Mouse (Mus musculus): ENCODE results near the gene Kirrel3. TPM values are rescaled to one million over a fixed set of nuclear protein-coding genes. Genes with fewer than 3 reads are reported as not detected.
A peak's percentile ranks its signal among the peaks of the same experiment; 100 is the strongest.

The Kirrel3 gene
- polyA plus RNA-seq, 1 experiment from 2014 or later: 6.0 TPM

DNA sequence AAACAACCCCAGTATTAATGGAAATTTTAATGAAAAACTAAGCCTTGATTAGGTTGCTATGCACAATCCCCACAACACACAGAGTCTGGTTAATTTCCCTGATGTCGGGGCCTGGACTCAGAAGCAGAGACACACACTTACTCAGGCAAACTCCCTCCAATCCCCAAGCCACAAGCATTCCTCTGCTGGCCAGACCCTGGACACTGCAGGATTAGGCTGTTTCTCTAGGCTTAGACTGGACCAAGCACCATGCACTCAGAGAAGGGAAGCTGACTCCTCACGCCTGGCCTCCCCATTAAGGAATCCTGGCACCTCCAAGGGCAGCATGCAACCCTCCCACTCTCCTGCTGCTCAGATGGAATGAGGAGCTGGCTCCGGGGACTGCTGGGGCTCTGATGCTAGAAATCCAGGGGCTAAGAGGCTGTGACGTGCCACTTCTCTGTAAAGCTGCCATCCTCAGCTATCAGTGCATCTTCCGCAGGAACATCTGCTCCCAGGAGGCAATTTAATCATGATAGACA, 324.4 kb downstream of the Kirrel3 start:
- H3K27ac ChIP-seq (ENCODE audit: low read depth, low read length): no peak overlapping the region
- no peak overlapping the region for H3K9ac ChIP-seq (ENCODE audit: low read length)
- WGBS: 76% methylated on average over 5 of the region's 5 CpGs
- H3K4me2 ChIP-seq: no peak overlapping the region
- peak; percentile 23 for DNase-seq (ENCODE audit: low spot score, missing footprints)
- no peaks in the 10 kb centered on the region for H3K4me1 ChIP-seq (ENCODE audit: control insufficient read depth, insufficient read depth, low read length)
- no peaks in the 10 kb centered on the region for H3K27me3 ChIP-seq (ENCODE audit: control insufficient read depth, insufficient read depth, low read length)
- no peaks in the 10 kb centered on the region for H3K9me3 ChIP-seq (ENCODE audit: control insufficient read depth, low read length)
- ATAC-seq (ENCODE audit: low FRiP score): no peak
- no peak overlapping the region for H3K4me3 ChIP-seq (ENCODE audit: low read depth, low read length)
- H3K36me3 ChIP-seq (ENCODE audit: control insufficient read depth, insufficient read depth, low read length): no peaks in the 10 kb centered on the region

DNA sequence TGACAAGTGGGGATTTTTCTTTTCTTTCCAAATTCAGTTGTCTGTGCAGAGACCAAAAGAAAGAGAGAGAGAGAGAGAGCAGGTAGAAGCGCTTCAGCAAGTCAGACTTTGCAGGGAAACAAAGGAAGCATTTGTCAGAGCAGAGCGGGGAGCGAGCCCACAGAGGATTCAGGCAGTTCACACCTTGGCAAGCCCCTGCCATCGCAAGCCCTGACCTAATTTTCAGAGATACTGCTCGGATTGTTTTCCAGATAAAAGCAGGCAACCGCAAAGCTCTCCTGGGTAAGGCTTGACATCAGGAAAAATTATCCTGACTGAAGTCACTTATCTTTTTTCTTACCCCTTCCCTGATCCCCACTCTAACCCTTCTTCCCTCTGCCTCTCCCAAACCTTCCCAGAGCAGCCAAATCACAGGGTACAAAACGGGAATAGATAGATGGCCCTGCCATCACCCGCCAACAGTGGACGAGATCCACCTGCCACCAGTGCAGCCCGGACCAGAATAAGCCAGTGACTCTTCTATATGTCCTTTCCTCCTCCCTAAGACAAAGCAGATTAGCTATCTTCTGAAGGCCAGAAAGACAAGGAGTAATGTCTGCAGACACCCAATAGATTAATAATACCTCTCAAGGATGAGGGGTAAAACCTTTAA, 332.8 kb downstream of the Kirrel3 start:
- DNase-seq (ENCODE audit: low spot score, missing footprints): peak; percentile 65
- no peak overlapping the region for H3K4me2 ChIP-seq
- no peak overlapping the region for H3K27ac ChIP-seq (ENCODE audit: low read depth, low read length)
- no peaks in the 10 kb centered on the region for H3K9me3 ChIP-seq (ENCODE audit: control insufficient read depth, low read length)
- WGBS: 40% methylated on average over 10 of the region's 10 CpGs
- H3K4me3 ChIP-seq (ENCODE audit: low read depth, low read length): no peak overlapping the region
- no peaks in the 10 kb centered on the region for H3K27me3 ChIP-seq (ENCODE audit: control insufficient read depth, insufficient read depth, low read length)
- H3K9ac ChIP-seq (ENCODE audit: low read length): no peak overlapping the region
- peaks cover 3% of the 10 kb centered on the region; the same call in 1 of the 2 replicates for H3K4me1 ChIP-seq (ENCODE audit: control insufficient read depth, insufficient read depth, low read length)
- ATAC-seq (ENCODE audit: low FRiP score): no peak
- H3K36me3 ChIP-seq (ENCODE audit: control insufficient read depth, insufficient read depth, low read length): no peaks in the 10 kb centered on the region

DNA sequence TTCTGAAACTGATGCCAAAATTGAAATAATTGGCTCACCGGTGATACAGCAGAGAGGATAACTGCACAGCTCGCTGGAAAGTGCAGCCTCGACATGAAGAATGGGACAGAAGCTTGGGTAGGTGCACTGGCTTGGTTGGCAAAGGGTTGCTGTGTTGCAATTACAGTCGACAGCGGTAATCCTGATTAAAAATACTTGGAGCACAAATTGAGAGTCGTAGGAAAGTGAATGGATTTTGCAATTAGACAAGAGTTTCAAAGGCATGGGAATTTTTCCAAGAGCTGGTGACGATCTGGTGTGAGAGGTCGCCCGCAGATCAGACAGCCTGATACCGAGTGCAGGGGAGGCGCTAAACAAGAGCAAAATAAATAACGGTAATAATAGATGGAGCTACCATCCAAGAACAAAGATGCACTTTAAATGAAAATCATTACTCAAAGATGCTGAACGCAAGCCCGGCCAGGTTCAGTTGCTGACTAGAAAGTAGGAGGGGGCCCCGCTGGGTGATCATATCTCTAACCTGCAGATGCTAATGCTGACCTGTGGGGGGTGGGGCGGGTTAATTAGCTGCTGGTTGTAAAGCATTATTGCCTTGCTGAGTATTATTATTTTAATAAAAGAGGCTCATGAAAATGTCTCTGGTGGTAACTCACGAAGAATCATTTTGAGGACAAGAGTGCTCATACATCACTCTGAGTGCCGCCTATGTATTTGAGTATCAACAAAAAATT, 338.8 kb downstream of the Kirrel3 start:
- no peaks in the 10 kb centered on the region for H3K4me1 ChIP-seq (ENCODE audit: control insufficient read depth, insufficient read depth, low read length)
- H3K4me2 ChIP-seq: no peak overlapping the region

DNA sequence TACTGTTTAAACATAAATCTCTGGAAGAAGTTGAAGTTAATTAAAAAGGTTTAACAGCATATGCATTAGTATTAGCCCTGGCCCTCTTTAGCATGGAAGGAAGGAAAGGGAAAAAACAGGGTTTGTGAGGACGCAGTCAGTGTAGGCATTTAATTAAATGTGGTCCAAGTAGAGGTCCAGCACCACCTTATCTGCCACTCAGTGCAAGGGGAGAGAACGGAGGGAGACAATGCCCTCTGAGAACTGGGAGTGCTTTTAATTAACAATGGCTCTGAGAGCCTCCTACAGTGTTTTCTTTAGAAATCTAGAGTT, 339.4 kb downstream of the Kirrel3 start:
- ATAC-seq (ENCODE audit: low FRiP score) (peak; percentile 12; the same call in 1 of the 2 replicates), DNase-seq (ENCODE audit: low spot score, missing footprints) (no peak)
- H3K27me3 ChIP-seq (ENCODE audit: control insufficient read depth, insufficient read depth, low read length): no peaks in the 10 kb centered on the region; the same call in 1 of the 2 replicates
- H3K27ac ChIP-seq (ENCODE audit: low read depth, low read length): no peak overlapping the region
- no peaks in the 10 kb centered on the region for H3K9me3 ChIP-seq (ENCODE audit: control insufficient read depth, low read length)
- no peak overlapping the region for H3K9ac ChIP-seq (ENCODE audit: low read length)
- H3K4me3 ChIP-seq (ENCODE audit: low read depth, low read length): no peak overlapping the region
- H3K4me2 ChIP-seq: no peak overlapping the region
- H3K36me3 ChIP-seq (ENCODE audit: control insufficient read depth, insufficient read depth, low read length): no peaks in the 10 kb centered on the region
- 20% methylated on average over 2 of the region's 2 CpGs for WGBS
- H3K4me1 ChIP-seq (ENCODE audit: control insufficient read depth, insufficient read depth, low read length): no peaks in the 10 kb centered on the region

More for the DNA sequence above, 338.8 kb downstream of the Kirrel3 start:
- 83% methylated on average over 18 of the region's 18 CpGs for WGBS
- Histone ChIP-seq H3K9ac (ENCODE audit: low read length) (no peak overlapping the region), H3K27me3 (ENCODE audit: control insufficient read depth, insufficient read depth, low read length) (no peaks in the 10 kb centered on the region; the same call in 1 of the 2 replicates), H3K27ac (ENCODE audit: low read depth, low read length) (no peak overlapping the region), H3K4me3 (ENCODE audit: low read depth, low read length) (no peak overlapping the region), H3K9me3 (ENCODE audit: control insufficient read depth, low read length) (no peaks in the 10 kb centered on the region), H3K36me3 (ENCODE audit: control insufficient read depth, insufficient read depth, low read length) (no peaks in the 10 kb centered on the region)
- DNase-seq (ENCODE audit: low spot score, missing footprints) (no peak), ATAC-seq (ENCODE audit: low FRiP score) (no peak)

DNA sequence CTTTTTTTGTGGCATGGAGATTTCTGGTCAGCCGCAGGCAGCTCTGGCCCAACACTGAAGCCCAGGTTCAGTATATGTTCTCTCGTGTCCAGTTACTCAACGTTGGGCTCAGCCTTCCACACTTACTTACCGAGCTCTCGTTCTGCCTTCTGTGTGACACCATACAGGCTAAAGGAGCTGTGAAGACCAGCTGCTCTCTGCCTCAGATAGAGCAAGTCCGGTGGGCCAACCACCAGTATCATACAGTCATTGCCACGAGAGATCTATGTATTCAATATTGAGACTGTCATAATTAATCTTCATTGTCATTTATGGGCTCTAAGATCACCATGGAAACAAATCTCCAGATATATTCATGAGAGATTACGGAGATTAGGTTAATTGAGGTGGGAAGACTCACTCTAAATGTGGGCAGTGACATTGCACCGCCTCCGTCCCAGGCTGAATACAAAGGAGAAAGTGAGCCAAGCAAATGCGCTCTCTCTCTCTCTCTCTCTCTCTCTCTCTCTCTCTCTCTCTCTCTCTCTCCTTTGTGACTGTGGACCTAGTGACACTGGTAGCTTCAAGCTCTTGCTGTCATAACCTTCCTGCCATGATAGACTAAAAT, 339.8 kb downstream of the Kirrel3 start:
- Histone ChIP-seq H3K4me2 (no peak overlapping the region), H3K9ac (ENCODE audit: low read length) (no peak overlapping the region), H3K4me1 (ENCODE audit: control insufficient read depth, insufficient read depth, low read length) (no peaks in the 10 kb centered on the region), H3K27ac (ENCODE audit: low read depth, low read length) (no peak overlapping the region), H3K27me3 (ENCODE audit: control insufficient read depth, insufficient read depth, low read length) (no peaks in the 10 kb centered on the region; the same call in 1 of the 2 replicates), H3K36me3 (ENCODE audit: control insufficient read depth, insufficient read depth, low read length) (no peaks in the 10 kb centered on the region), H3K4me3 (ENCODE audit: low read depth, low read length) (no peak overlapping the region), H3K9me3 (ENCODE audit: control insufficient read depth, low read length) (no peaks in the 10 kb centered on the region)
- ATAC-seq (ENCODE audit: low FRiP score) (peak; percentile 64), DNase-seq (ENCODE audit: low spot score, missing footprints) (peak; percentile 81)
- 36% methylated on average over 11 of the region's 11 CpGs for WGBS

DNA sequence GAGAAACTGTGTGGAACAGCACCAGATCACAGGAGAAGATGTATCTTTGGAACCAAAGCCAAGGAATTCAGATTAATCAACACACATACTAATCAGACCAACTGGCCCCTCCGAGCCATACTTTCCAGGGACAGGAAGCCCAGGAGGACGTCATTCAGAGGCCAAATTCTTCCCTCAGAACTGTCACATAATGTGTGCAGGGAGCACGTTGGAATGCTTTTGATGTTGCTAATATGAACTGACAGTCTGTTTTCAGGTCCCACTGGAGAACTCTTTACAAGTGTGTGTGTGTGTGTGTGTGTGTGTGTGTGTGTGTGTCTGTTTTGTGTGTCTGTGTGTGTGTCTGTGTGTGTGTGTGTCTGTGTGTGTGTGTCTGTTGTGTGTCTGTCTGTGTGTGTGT, 345.0 kb downstream of the Kirrel3 start:
- no peak for ATAC-seq (ENCODE audit: low FRiP score)
- DNase-seq (ENCODE audit: low spot score, missing footprints): no peak
- Histone ChIP-seq H3K36me3 (ENCODE audit: control insufficient read depth, insufficient read depth, low read length) (no peaks in the 10 kb centered on the region), H3K4me2 (no peak overlapping the region), H3K27ac (ENCODE audit: low read depth, low read length) (no peak overlapping the region), H3K4me1 (ENCODE audit: control insufficient read depth, insufficient read depth, low read length) (no peaks in the 10 kb centered on the region), H3K4me3 (ENCODE audit: low read depth, low read length) (no peak overlapping the region), H3K9me3 (ENCODE audit: control insufficient read depth, low read length) (no peaks in the 10 kb centered on the region), H3K27me3 (ENCODE audit: control insufficient read depth, insufficient read depth, low read length) (no peaks in the 10 kb centered on the region; the same call in 1 of the 2 replicates), H3K9ac (ENCODE audit: low read length) (no peak overlapping the region)
- 39% methylated on average over 3 of the region's 3 CpGs for WGBS

DNA sequence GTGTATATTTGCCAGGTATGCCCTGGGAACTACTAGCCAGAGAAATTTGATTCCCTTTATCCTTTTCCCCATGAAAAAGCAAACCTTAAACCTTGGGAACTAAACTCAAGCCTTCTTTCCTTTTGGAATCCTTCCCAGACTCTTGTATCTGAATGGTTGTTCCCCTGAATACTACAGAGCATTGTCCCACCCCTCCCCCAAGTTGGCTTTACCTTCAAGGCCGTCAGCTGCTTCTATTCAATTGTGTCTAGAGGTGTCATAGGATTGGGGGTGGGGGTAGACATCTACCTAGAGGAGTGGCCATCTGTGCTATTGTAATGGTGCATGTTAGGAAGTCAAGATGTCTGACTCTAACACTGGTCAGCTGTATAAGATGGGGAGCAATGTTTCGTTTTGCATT, 351.1 kb downstream of the Kirrel3 start:
- Histone ChIP-seq H3K4me2 (no peak overlapping the region), H3K27me3 (ENCODE audit: control insufficient read depth, insufficient read depth, low read length) (no peaks in the 10 kb centered on the region), H3K4me1 (ENCODE audit: control insufficient read depth, insufficient read depth, low read length) (peaks cover 4% of the 10 kb centered on the region; the same call in 1 of the 2 replicates), H3K27ac (ENCODE audit: low read depth, low read length) (no peak overlapping the region), H3K4me3 (ENCODE audit: low read depth, low read length) (no peak overlapping the region), H3K9ac (ENCODE audit: low read length) (no peak overlapping the region), H3K36me3 (ENCODE audit: control insufficient read depth, insufficient read depth, low read length) (no peaks in the 10 kb centered on the region), H3K9me3 (ENCODE audit: control insufficient read depth, low read length) (no peaks in the 10 kb centered on the region)
- ATAC-seq (ENCODE audit: low FRiP score) (no peak), DNase-seq (ENCODE audit: low spot score, missing footprints) (no peak)
- WGBS: 69% methylated on average over 2 of the region's 2 CpGs

DNA sequence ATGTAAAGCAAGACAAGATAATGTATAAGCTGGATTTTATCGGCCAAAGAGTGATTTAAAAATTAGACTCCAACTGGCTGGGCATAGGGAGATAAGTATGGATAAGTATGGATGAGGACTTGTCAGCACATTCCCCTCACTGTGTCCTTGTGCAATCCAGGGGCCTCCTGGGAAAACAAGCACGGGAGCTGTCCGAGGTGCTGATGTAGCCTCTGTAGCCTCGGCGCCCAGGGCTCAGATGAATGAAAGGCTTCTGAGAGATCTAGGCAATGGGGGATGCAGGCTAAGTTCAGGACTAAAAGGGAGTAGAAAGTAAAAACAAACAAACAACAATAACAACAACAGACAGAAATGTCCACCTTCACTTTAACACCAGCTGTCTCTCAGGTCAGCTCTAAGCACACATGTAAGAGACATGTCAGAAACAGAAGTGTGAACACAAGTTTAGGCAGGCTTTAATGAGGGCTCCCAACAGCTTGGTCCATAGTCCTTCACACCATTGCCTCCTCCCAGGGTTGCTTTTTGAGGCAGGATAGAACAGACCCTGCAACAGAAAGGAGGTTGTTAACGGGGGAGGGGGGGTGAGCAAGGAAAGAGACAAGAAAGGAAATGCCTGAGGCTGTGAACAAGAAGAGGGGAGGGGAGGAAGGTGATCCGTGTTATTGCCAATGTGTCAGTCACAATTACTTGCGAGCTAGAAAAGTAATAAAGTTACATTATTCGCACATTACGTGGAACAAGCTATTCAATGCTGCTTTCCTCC, 352.2 kb downstream of the Kirrel3 start:
- DNase-seq (ENCODE audit: low spot score, missing footprints): peak; percentile 94
- 48% methylated on average over 10 of the region's 10 CpGs for WGBS
- H3K4me3 ChIP-seq (ENCODE audit: low read depth, low read length): no peak overlapping the region
- H3K36me3 ChIP-seq (ENCODE audit: control insufficient read depth, insufficient read depth, low read length): no peaks in the 10 kb centered on the region
- no peak overlapping the region for H3K27ac ChIP-seq (ENCODE audit: low read depth, low read length)
- ATAC-seq (ENCODE audit: low FRiP score): no peak
- H3K27me3 ChIP-seq (ENCODE audit: control insufficient read depth, insufficient read depth, low read length): no peaks in the 10 kb centered on the region
- H3K4me1 ChIP-seq (ENCODE audit: control insufficient read depth, insufficient read depth, low read length): peaks cover 4% of the 10 kb centered on the region; the same call in 1 of the 2 replicates
- no peak overlapping the region for H3K4me2 ChIP-seq
- no peak overlapping the region for H3K9ac ChIP-seq (ENCODE audit: low read length)
- no peaks in the 10 kb centered on the region for H3K9me3 ChIP-seq (ENCODE audit: control insufficient read depth, low read length)

Data from midbrain, embryonic 11.5 days (tissue).